Mouse (Mus musculus) hindbrain, embryonic 11.5 days (tissue): ENCODE measurements around the gene Aars2. TPM values are rescaled to one million over a fixed set of nuclear protein-coding genes. Genes with fewer than 3 reads are reported as not detected.
A peak's percentile ranks its signal among the peaks of the same experiment; 100 is the strongest.

ENCODE experiments used
- ATAC-seq: fragments of 200-750 bp; cut with Nextera tagmentation; 2 replicates; pipeline ENCODE4 v1.8.0; 2017; ENCODE audit warnings: mild to moderate bottlenecking, moderate TSS enrichment, moderate library complexity; ENCODE audit not compliant: low FRiP score
- DNase-seq: peaks from one replicate; pipeline ENCODE4 v3.0.0-alpha.2; 2015; ENCODE audit warnings: low spot score
- H3K27ac ChIP-seq: fragments of 300-500 bp; sonication (generic); 2 replicates; pipeline ENCODE4 v1.5.1; 2014; ENCODE audit warnings: mild to moderate bottlenecking, low read depth, low read length
- H3K27me3 ChIP-seq: fragments of 300-500 bp; sonication (generic); 2 replicates; pipeline ENCODE4 v1.6.1; 2014; ENCODE audit warnings: mild to moderate bottlenecking, low read length, moderate library complexity, mixed read lengths; ENCODE audit not compliant: control insufficient read depth, insufficient read depth
- H3K36me3 ChIP-seq: fragments of 300-500 bp; sonication (generic); 2 replicates; pipeline ENCODE4 v1.6.1; 2014; ENCODE audit warnings: mild to moderate bottlenecking, low read length, moderate library complexity, mixed read lengths; ENCODE audit not compliant: control insufficient read depth, insufficient read depth
- H3K4me1 ChIP-seq: fragments of 300-500 bp; sonication (generic); replicated peaks from 2 replicates; pipeline ENCODE4 v1.6.1; 2014; ENCODE audit warnings: low read length, mixed read lengths; ENCODE audit not compliant: control insufficient read depth, insufficient read depth
- H3K4me2 ChIP-seq: fragments of 300-500 bp; sonication (generic); replicated peaks from 2 replicates; pipeline ENCODE4 v1.6.1; 2014; ENCODE audit warnings: mild to moderate bottlenecking, low read depth, low read length
- H3K4me3 ChIP-seq: fragments of 300-500 bp; sonication (generic); 2 replicates; pipeline ENCODE4 v1.5.1; 2014; ENCODE audit warnings: low read depth, low read length
- H3K9ac ChIP-seq: fragments of 300-500 bp; sonication (generic); 2 replicates; pipeline ENCODE4 v1.6.1; 2014; ENCODE audit warnings: low read depth, low read length
- H3K9me3 ChIP-seq: fragments of 300-500 bp; sonication (generic); 2 replicates; pipeline ENCODE4 v1.6.1; 2016; ENCODE audit warnings: low read length; ENCODE audit not compliant: control insufficient read depth
- WGBS: fragments of 180-500 bp; shearing (Covaris S2); extraction: QIAGEN DNeasy Blood & Tissue Kit; methylation state at CpG from one replicate; pipeline ENCODE4 v1.1.7; 2014; 5-methylcytosine and 5-hydroxymethylcytosine counted together
- polyA plus RNA-seq: library from polyadenylated mRNA; unstranded; fragments of >200 nt; fragmentation: Nextera tagmentation; extraction: Ambion mirVana; gene quantifications from 2 replicates; pipeline ENCODE4 v1.2.1, GENCODE M21; 2014

Aars2 gene
- polyA plus RNA-seq, 1 experiment from 2014 or later, result 13.0 TPM

DNA sequence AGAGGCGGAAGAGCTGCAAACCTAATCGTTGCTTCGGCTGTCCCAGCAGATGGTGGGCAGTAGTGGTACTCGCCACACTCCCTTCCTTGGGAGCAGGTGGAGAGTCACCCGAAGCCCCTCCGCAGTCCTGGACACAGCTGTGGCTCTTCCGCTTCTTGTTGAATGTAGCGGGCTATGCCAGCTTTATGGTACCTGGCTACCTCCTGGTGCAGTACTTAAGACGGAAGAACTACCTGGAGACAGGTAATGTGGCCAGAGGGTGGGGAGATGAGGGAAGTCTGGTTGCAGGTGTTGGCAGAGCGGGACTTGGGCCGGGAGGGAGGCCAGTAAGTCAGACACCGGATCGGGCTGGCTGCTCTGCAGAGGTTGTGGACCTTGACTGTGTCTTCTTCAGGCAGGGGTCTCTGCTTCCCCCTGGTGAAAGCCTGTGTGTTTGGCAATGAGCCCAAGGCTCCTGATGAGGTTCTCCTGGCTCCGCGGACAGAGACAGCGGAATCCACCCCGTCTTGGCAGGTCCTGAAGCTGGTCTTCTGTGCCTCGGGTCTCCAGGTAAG, 58.0 kb downstream of the Aars2 start:
- H3K4me1 ChIP-seq, result peaks cover 3% of the 10 kb centered on the region; the same call in 1 of the 2 replicates
- H3K4me3 ChIP-seq, result peak overlapping the region; percentile 68
- peaks cover 6% of the 10 kb centered on the region for H3K36me3 ChIP-seq
- 16% methylated on average over 18 of the region's 18 CpGs for WGBS
- peak overlapping the region; percentile 78 for H3K9ac ChIP-seq
- peak overlapping the region; percentile 83 for H3K4me2 ChIP-seq
- H3K27ac ChIP-seq, result peak overlapping the region; percentile 80
- no peaks in the 10 kb centered on the region for H3K27me3 ChIP-seq
- no peaks in the 10 kb centered on the region for H3K9me3 ChIP-seq
- DNase-seq (no peak), ATAC-seq (no peak; the same call in 1 of the 2 replicates)

DNA sequence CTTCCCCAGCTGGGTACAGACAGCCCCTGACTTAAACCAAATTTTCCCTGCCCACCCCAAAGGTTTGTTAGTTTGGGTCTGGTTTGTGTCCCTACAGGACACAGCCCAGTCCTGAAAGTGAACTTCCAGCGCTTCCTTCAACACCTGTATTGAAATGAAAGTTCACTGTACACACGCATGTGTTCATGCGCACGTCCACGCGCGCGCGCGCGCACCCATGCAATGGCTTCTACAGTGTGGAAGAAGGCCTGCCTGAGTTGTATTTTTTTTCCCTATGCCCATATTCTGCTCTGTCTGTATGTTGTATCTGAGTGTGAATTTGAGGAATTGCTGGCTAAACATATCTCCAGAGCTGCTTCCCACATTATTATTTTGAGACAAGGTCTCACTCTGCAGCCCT, 58.5 kb downstream of the Aars2 start:
- Histone ChIP-seq H3K27ac (no peak overlapping the region; the same call in 1 of the 2 replicates), H3K4me1 (peaks cover 3% of the 10 kb centered on the region; the same call in 1 of the 2 replicates), H3K9ac (peak overlapping the region; percentile 78), H3K27me3 (no peaks in the 10 kb centered on the region), H3K4me3 (peak overlapping the region; percentile 68), H3K9me3 (no peaks in the 10 kb centered on the region), H3K36me3 (peaks cover 9% of the 10 kb centered on the region), H3K4me2 (peak overlapping the region; percentile 83)
- WGBS, result 94% methylated on average over 11 of the region's 11 CpGs
- no peak for DNase-seq
- no peak for ATAC-seq

DNA sequence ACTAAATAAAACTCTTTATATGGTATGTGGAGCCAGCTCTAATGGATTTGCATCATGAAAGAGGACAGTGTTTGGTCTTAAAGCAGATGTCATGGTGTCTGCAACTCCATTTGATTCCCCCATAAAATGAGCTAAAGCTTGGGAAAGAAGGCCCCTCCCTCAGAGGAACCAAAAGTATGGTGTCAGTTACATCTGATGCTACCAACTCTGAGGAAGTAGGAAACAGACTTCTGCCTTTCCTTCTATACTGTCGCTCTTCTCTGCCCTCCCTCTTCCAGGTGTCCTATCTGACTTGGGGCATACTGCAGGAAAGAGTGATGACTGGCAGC, 59.4 kb downstream of the Aars2 start:
- H3K4me2 ChIP-seq, result no peak overlapping the region
- H3K27me3 ChIP-seq, result no peaks in the 10 kb centered on the region
- ATAC-seq, result no peak
- WGBS, result 92% methylated on average over 1 of the region's 1 CpGs
- no peak for DNase-seq
- peaks cover 5% of the 10 kb centered on the region; the same call in 1 of the 2 replicates for H3K4me1 ChIP-seq
- no peak overlapping the region for H3K4me3 ChIP-seq
- no peak overlapping the region for H3K27ac ChIP-seq
- no peak overlapping the region for H3K9ac ChIP-seq
- H3K9me3 ChIP-seq, result no peaks in the 10 kb centered on the region
- H3K36me3 ChIP-seq, result peaks cover 15% of the 10 kb centered on the region

DNA sequence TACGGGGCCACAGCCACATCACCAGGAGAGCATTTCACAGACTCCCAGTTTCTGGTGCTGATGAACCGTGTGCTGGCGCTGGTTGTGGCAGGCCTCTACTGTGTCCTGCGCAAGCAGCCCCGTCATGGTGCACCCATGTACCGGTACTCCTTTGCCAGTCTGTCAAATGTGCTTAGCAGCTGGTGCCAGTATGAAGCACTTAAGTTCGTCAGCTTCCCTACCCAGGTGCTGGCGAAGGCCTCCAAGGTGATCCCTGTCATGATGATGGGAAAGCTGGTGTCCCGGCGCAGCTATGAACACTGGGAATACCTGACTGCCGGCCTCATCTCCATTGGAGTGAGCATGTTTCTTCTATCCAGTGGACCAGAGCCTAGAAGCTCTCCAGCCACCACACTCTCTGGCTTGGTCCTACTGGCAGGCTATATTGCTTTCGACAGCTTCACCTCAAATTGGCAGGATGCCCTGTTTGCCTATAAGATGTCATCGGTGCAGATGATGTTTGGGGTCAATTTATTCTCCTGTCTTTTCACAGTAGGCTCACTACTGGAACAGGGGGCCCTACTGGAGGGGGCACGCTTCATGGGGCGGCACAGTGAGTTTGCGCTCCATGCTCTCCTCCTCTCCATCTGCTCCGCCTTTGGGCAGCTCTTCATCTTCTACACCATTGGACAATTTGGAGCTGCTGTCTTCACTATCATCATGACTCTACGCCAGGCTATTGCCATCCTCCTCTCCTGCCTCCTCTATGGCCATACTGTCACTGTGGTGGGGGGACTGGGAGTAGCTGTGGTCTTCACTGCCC, 59.9 kb downstream of the Aars2 start:
- Histone ChIP-seq H3K4me1 (peaks cover 6% of the 10 kb centered on the region; the same call in 1 of the 2 replicates), H3K36me3 (peaks cover 20% of the 10 kb centered on the region), H3K9me3 (no peaks in the 10 kb centered on the region), H3K9ac (no peak overlapping the region), H3K27me3 (no peaks in the 10 kb centered on the region), H3K4me2 (no peak overlapping the region), H3K4me3 (no peak overlapping the region), H3K27ac (no peak overlapping the region)
- WGBS, result 75% methylated on average over 18 of the region's 18 CpGs
- ATAC-seq (no peak), DNase-seq (no peak)

DNA sequence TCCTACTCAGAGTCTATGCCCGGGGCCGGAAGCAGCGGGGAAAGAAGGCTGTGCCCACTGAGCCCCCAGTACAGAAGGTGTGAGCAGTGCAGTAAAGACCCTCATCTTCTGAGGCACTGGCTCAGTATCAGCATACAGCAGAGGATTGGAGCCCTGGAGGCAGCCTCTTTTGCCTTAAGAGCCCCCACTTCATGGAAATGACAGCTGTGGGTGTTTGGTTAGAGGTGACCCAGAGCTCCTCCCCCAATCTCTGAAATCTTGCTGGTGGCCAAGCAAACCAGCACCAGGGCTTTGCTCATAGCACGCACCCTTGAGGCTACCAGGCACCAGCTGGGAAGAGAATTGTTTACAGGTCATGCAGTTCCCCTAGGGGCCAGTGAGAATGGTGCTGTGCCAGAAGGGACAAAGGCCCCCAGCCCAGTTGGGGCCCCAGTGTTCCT, 60.5 kb downstream of the Aars2 start:
- H3K4me2 ChIP-seq, result no peak overlapping the region
- no peaks in the 10 kb centered on the region for H3K9me3 ChIP-seq
- H3K27me3 ChIP-seq, result no peaks in the 10 kb centered on the region
- no peak overlapping the region for H3K27ac ChIP-seq
- H3K4me1 ChIP-seq, result peaks cover 7% of the 10 kb centered on the region; the same call in 1 of the 2 replicates
- no peak overlapping the region for H3K9ac ChIP-seq
- WGBS, result 32% methylated on average over 4 of the region's 4 CpGs
- peaks cover 20% of the 10 kb centered on the region for H3K36me3 ChIP-seq
- no peak for DNase-seq
- no peak for ATAC-seq
- H3K4me3 ChIP-seq, result no peak overlapping the region

DNA sequence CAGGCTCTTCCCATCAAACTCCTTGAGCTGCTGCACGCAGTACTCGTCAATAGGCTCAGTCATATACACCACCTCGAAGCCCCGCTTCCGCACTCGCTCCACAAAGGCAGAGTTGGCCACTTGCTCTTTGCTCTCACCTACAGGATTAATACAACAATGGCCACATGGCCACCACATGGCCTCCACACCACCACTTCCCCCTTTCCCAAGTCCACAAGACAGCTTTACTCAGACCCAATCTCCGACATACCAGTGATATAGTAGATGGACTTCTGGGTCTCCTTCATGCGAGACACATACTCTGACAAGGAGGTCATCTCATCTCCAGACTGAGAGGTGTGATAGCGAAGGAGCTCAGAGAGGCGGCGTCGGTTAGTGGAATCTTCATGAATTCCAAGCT, 62.3 kb downstream of the Aars2 start:
- Histone ChIP-seq H3K9ac (no peak overlapping the region), H3K4me3 (no peak overlapping the region), H3K9me3 (no peaks in the 10 kb centered on the region), H3K4me1 (peaks cover 7% of the 10 kb centered on the region; the same call in 1 of the 2 replicates), H3K27me3 (no peaks in the 10 kb centered on the region), H3K36me3 (peaks cover 20% of the 10 kb centered on the region), H3K27ac (no peak overlapping the region), H3K4me2 (no peak overlapping the region)
- no peak for ATAC-seq
- DNase-seq, result no peak
- 90% methylated on average over 12 of the region's 12 CpGs for WGBS

DNA sequence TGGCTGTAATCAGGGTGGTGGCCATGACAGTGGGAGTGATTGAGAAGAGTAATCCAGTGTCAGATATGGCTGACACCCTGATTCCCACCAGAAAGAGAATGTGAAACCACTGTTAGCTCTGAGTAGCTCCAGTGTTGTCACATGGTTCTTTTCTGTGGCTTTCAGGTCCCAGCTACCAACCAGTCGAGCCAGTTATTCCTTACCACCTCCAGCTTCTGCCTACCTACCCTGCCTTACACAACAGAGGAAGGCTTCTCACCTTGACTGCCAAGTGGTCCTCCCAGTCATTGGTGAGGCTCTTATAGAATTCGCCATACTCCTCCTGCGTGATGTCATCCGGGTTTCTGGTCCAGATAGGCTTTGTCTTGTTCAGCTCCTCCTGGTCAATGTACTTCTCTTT, 63.4 kb downstream of the Aars2 start:
- H3K36me3 ChIP-seq, result peaks cover 20% of the 10 kb centered on the region
- no peak overlapping the region for H3K4me3 ChIP-seq
- WGBS, result 82% methylated on average over 4 of the region's 4 CpGs
- peaks cover 7% of the 10 kb centered on the region; the same call in 1 of the 2 replicates for H3K4me1 ChIP-seq
- H3K27ac ChIP-seq, result no peak overlapping the region
- no peaks in the 10 kb centered on the region for H3K27me3 ChIP-seq
- H3K4me2 ChIP-seq, result no peak overlapping the region
- DNase-seq (no peak), ATAC-seq (no peak)
- H3K9me3 ChIP-seq, result no peaks in the 10 kb centered on the region
- no peak overlapping the region for H3K9ac ChIP-seq
